Mouse (Mus musculus) liver, adult (tissue): ENCODE results near the gene Gm10229.
"Not testable (repeated sequence)": the region's sequence is repeated elsewhere in the genome, so short reads cannot be mapped to it uniquely, and the experiment has no call there.

Experiments used
- GATA4 ChIP-seq: IDR thresholded peaks from 2 replicates; pipeline ENCODE4 v1.6.1; 2014; ENCODE audit warnings: mild to moderate bottlenecking, low read length; ENCODE audit not compliant: insufficient replicate concordance

Gm10229 gene

DNA sequence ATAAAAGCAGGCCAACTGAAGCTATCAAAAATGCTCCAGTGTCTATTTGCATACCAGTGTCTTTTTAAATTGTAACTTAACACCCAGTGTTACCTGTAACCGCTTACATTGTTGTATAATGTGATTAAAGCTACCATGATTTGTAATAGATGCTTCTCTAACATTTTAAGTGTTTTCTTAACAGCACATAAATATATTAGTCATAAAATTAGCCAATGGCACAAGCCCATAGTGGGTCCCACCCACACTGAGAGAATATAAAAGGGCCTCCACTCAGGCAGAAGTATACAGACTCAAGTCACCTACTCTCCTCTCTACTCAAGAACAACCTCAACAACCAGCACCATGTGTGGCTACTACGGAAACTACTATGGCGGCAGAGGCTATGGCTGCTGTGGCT is at the start of gene Gm10229:
Gm10229 (plus strand) TSS at position 301 of the 400 bp plus-strand sequence.
- not testable (repeated sequence) for TF ChIP-seq GATA4

DNA sequence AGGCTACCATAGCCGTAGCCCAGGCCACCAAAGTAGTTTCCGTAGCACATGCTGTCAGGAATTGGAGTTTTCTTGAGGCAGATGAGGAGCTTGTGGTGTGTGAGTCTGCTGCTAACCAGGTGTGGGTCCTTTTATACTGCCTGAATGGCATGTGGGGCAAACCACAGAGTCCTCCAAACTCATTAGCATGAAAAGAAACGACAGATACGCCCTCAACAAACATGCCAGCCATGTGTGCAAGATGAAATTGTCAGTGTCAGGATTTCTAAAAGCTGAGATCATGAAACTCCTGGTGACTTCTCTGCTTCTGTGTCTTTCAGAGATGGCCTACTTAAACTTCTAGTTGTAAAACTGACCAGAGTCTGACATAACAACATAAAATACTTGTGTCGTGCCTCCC is 4.4 kb upstream of the Gm10229 start, which contains the start of gene Krtap22-2:
Krtap22-2 (minus strand) TSS at position 101 of the 400 bp plus-strand sequence.
- no peak for TF ChIP-seq GATA4

DNA sequence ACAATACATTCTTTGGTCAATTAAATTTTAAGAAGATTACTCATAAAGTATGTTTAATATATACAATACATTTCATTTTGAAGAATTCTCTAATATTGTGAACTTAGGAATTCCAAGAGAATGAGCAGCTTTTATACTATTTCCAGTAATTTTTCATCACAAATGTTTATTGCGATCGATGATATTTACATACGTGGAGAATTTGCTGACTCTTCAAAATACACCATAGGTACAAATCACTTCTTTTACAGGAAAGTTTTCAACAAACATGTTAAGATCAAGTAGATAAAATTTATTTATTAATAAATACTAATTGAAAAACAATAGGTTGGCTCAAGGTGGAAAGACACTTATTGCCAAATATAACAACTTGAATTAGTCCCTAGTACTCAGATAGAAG is 1.1 kb upstream of the Gm10229 start:
- no peak for TF ChIP-seq GATA4

DNA sequence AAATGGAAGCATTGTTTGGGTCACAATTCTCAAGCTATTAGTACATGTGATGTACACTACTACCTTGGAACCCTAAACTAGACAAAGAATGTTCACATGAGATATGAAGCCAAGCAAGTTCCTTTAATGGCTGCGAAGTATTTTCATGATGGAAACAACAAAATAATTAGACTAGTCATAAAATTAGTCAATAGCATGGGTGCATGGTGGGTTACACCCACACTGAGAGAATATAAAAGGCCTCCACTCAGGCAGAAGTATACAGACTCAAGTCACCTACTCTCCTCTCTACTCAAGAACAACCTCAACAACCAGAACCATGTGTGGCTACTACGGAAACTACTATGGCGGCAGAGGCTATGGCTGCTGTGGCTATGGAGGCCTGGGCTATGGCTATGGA is 16.3 kb downstream of the Gm10229 start, which contains the start of gene Krtap6-1:
Krtap6-1 (plus strand) TSS at position 301 of the 400 bp plus-strand sequence.
- TF ChIP-seq GATA4: not testable (repeated sequence)

DNA sequence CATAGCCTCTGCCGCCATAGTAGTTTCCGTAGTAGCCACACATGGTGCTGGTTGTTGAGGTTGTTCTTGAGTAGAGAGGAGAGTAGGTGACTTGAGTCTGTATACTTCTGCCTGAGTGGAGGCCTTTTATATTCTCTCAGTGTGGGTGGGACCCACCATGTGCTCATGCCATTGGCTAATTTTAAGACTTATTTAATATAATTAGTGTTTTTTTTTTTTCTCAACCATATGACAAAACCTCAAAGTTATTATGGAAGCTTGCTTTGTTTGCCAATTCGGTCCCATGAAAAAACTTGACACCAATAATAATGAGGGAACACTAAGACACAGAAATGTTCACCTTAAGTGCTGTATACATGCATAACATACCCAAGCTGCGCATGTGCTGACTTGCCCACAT is 26.3 kb downstream of the Gm10229 start, which contains the start of gene Gm10228:
Gm10228 (minus strand) TSS at position 101 of the 400 bp plus-strand sequence.
- not testable (repeated sequence) for TF ChIP-seq GATA4

DNA sequence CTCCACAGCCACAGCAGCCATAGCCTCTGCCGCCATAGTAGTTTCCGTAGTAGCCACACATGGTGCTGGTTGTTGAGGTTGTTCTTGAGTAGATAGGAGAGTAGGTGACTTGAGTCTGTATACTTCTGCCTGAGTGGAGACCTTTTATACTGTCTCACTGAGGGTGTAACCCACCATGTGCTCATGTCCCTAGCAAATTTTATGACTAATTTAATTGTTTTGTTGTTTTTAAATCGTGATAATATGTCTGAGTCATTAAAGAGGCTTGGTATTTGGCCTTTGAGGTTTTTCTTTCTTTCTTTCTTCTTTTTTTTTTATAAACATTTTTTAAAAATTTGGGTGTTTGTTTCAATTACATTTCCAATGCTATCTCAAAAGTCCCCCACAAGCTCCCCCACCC is 32.7 kb downstream of the Gm10229 start, which contains the start of gene Krtap6-5:
Krtap6-5 (minus strand) TSS at position 101 of the 400 bp plus-strand sequence.
- no peak for TF ChIP-seq GATA4

DNA sequence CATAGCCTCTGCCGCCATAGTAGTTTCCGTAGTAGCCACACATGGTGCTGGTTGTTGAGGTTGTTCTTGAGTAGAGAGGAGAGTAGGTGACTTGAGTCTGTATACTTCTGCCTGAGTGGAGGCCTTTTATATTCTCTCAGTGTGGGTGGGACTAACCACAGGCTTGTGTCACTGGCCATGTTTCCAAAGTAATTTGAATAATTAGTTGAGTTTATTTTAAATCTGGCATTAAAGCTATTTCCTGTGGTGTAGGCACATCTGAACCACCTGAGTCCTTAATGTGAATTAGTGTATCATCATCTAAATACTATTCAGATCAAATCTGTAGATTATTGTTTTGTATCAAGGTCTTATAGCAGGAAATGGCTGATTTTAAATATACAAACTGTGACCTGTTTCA is 48.8 kb downstream of the Gm10229 start, which contains the start of gene 1110025L11Rik:
1110025L11Rik (minus strand) TSS at position 101 of the 400 bp plus-strand sequence.
- not testable (repeated sequence) for TF ChIP-seq GATA4
